Mouse (Mus musculus) kidney, postnatal 14 days (tissue): Measurements from ENCODE around the gene Epb41l1.
"Not testable (repeated sequence)": the region's sequence is repeated elsewhere in the genome, so short reads cannot be mapped to it uniquely, and the experiment has no call there.

ENCODE experiments used
- DNase-seq: peaks from one replicate; pipeline ENCODE4 v3.0.0; 2022; ENCODE audit warnings: mixed read lengths

The Epb41l1 gene

GRCm38 (mm10) chr2:156490176-156490575 is 69.5 kb downstream of the Epb41l1 start:
- no peak for DNase-seq

DNA sequence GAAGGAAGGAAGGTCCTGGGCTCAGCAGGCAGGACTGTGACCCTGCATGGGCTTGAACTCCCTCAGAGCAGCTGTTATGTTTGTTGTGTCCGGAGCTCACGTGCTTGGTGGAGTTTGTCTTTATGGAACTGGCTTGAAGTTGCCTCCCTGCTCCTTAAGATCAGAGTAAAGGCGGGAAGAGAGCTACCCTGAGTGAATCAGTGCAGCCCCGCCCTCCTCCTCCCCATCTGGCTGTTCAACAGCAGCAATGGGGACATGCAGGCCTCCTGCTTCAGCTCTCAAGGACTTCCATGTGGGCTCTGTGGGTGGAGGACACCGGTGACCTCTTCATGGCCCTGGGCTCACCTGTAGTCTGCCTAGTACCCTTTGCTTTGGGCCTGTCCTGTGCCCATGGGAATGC is 71.1 kb downstream of the Epb41l1 start:
- no peak for DNase-seq

DNA sequence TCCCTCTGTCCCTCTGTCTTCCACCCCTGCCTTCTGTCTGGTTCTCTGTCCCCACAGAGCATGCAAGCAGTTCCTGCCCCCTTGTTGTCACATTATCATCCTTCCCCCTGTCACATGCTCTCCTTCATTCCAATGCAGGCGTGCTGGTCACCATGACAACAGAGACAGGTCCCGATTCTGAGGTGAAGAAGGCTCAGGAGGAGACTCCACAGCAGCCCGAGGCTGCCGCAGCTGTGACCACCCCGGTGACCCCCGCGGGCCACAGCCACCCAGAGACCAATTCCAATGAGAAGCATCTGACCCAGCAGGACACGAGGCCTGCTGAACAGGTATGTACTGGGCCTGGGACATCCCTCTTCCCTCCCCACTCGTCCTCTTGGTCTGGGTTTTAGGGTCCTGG is 73.1 kb downstream of the Epb41l1 start:
- DNase-seq, result no peak

GRCm38 (mm10) chr2:156494465-156494864 is 73.8 kb downstream of the Epb41l1 start:
- DNase-seq, result no peak

DNA sequence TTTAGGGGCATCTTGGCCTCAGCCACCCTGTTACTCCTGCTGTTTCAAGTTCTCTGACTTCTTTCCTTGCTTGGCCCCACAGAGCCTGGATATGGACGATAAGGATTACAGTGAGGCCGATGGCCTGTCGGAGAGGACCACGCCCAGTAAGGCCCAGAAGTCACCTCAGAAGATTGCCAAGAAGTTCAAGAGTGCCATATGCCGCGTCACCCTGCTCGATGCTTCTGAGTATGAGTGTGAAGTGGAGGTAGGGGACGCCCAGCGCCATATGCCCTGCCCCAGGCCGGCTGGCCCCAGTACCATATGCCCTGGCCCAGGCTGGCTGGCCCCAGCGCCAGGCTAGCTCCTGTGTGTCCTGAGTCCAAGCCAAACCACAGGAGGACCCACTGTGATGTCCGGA is 74.2 kb downstream of the Epb41l1 start:
- no peak for DNase-seq

GRCm38 (mm10) chr2:156496816-156497566 is 76.3 kb downstream of the Epb41l1 start:
- no peak for DNase-seq

GRCm38 (mm10) chr2:156497915-156498314 is 77.2 kb downstream of the Epb41l1 start:
- peak; percentile 68 for DNase-seq

DNA sequence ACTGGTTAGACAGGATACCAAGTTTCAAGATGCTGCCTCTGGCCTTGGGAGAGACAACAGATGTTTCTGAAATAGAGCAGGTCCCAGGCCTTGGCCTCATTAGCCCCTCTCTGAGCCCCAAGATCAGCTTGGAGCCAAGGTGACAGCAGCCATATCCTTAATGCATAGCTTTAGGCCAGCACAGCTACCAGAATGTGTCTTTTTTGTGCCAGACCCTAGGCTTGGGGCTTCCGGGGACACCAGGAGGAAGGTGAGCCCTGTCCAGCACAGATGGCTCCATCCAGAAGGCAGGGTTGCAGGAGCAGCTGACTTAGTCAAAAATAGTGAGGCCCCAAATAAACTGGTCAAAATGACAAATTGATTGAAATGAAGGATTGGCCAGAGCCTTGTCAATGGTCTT is 80.3 kb downstream of the Epb41l1 start:
- no peak for DNase-seq

- no peak for DNase-seq
These were observed 84.8 kb downstream of the Epb41l1 start for GRCm38 (mm10) chr2:156505533-156505932.

- DNase-seq, result no peak
These were observed 91.3 kb downstream of the Epb41l1 start for GRCm38 (mm10) chr2:156512028-156512427.

- DNase-seq, result peak; percentile 65
These were observed 91.9 kb downstream of the Epb41l1 start for GRCm38 (mm10) chr2:156512561-156512960.

- no peak for DNase-seq
These were observed 94.4 kb downstream of the Epb41l1 start for GRCm38 (mm10) chr2:156515102-156515501.

DNA sequence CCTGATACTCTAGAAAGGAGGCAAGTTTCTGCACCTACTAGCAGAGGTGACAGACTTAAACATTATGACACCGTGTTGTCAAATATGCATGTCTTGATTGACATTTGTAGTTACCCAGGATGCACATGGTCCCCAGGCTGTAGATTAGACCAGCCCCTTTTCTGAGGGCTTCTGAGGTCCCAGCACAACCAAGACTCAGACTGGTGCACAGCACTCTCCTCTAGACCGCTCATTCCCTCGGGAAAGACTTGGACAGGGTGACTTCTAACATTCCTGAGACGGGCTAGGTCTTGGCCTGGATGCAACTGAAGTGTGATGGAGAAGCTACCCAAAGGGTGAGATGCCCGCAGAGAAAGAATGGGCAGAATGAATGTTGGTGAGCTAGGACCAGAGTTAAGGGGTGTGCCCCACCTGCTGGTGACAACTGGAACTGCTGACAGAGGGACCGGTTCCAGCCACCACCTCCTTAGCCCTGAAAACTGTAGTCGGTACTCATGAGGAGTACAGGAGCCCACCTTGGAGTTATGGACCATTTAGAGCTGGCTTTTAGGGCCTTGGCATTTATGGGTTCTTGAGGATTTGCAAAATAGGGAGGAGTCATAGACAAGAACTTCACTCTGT is 95.0 kb downstream of the Epb41l1 start:
- DNase-seq, result peak; percentile 82

DNA sequence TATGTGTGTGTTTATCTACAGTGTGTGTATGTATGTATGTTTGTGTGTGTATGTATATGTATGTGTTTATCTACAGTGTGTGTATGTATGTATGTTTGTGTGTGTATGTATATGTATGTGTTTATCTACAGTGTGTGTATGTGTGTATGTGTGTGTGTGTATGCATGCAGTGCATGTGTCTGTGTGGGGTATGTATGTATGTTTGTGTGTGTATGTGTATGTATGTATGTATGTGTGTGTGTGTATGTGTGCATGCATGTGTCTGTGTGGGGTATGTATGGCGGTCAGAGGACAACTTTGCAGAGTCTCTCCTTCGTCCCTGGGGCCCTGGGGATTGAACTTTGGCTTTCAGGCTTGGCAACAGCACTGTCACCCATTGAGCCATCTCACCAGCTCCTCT is 96.0 kb downstream of the Epb41l1 start:
- DNase-seq, result not testable (repeated sequence)

DNA sequence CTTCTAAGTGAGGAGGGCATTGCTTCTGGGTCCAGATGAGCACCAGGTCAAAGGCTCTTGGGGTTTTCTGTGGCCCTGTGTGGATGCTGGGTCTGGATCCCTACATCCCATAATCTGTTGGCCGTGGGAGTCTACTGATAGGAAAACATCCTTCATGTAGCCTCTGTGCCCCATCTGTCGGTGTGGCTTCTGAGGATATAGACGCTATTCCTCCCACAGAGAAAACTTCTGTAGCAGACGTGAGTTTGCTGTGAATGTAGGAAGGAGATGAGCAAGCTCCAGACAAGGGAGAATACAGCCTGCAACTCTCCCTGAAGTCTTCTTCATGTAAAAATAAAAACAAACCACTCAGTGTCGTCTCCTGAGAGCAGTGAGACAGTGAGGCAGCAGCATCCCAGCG is 97.6 kb downstream of the Epb41l1 start:
- DNase-seq, result no peak

- DNase-seq, result no peak
These were observed 98.9 kb downstream of the Epb41l1 start for GRCm38 (mm10) chr2:156519584-156519983.

- no peak for DNase-seq
These were observed 102.3 kb downstream of the Epb41l1 start for GRCm38 (mm10) chr2:156522994-156523393.

DNA sequence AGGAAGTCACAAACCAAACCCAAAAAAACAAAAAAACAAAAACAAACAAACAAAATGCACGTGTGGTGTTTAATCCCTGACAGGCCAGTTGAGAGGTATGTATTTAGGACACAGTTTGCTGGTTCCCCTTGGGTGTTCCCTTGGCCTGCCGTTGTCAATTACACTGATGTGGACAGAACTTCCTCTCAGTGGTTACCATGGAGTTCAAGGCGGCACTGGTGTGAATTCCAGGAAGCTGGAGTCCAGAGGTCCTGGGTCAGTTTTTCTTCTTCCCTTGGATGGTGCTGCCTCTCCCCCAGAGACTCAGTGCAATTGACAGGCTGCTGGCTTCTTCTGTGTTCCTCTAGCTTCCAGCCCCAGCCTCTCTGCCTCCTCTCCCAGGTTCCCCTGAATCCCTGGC is 103.4 kb downstream of the Epb41l1 start:
- DNase-seq, result peak; percentile 44

GRCm38 (mm10) chr2:156529726-156530125 is 109.0 kb downstream of the Epb41l1 start:
- DNase-seq, result peak; percentile 30

DNA sequence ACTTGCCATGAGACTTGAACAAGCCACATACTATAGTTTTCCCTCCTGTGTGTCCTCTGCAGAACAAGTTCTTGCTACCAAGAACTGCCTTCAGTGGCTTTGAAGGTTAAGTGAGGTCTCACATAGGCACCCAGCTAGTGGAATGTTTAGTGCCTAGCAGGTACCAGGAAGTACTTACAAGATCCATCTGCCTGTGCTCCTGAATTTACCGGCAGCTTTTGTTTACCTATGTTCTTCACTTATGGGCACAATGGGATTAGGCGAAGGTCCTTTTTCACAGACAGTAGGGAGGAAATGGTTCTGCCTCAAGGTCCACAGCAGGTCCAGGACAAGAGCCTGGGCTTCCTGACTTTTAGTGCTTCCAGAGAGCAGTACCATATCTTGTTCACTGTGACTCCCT is 112.5 kb downstream of the Epb41l1 start:
- no peak for DNase-seq

DNA sequence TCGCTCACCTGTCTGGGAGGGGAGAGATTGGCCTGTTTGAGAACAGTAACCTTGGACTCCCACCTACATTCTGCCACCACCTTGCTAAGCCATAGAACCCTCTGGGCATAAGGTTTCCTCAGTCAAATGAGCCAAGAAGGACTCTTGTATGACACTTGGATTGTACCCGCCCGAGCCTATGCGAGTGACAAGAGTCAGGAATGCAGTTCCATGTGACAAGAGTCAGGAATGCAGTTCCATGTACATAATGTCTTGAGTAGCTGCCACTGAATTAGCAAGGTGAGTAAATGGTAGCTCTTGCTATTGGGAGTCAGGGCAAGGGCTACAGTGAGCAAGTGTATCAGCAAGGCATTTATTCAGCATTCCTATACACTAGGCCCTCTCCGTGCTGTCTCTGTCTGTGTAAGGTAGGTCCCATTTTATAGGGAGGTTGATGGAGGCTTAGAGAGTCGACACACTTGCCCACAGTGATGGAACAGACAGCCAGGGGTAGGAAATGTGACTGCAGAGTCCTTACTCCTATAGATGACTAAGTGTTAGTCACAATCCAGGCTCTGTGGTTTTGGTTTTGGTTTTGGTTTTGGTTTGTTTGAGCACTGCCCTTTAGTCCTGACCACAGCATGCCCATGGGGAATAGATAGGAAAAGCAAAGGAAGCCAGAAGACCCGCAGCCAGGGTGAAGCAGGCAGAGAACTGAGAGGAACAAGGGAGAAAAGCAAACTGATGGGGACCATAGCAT is 118.3 kb downstream of the Epb41l1 start:
- no peak for DNase-seq

DNA sequence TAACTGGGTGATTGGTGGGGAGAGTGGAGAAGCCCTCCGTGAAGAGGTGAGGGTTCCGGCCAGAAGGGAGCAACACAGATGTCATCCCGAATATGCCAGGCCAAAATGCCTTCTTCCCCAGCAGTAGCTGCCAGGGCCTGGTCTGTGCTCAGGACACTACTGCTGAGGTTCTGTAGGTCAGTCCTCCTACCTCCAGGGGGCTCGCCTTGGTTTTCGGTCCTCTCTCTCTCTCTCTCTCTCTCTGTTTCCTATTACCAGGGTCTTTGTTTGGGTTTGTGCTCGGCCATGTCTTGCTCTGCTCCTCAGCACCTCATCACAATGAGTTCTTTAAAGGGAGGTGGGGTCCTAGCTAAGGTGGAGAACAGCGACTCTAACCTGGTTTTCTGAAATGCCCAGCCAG is 120.3 kb downstream of the Epb41l1 start:
- DNase-seq, result no peak

DNA sequence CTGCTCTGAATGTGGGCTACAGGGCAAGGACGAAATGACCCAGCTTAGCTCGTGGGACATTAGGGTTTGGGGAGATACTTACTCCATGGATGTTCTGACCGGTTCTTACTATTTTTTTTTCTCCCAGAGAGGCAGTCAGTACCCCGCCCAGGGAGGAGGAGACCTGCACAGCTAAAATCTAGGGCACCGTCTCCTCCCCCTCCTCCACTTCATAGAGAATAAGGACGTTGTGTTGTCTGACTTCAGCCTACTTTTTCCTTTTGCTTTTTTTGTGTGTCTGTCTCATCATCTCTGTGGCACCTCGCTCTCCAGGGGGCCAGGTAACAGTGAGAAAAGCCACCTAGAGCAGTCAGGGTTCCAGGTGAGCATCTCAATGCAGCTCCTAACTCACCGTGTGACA is 121.7 kb downstream of the Epb41l1 start:
- no peak for DNase-seq

- DNase-seq, result no peak
These were observed 123.1 kb downstream of the Epb41l1 start for GRCm38 (mm10) chr2:156543804-156544203.
